Mouse (Mus musculus) heart, embryonic 16.5 days (tissue): ENCODE measurements around the gene Iqschfp. TPM values are rescaled to one million over a fixed set of nuclear protein-coding genes. Genes with fewer than 3 reads are reported as not detected.

Experiments
- ATAC-seq: fragments of 200-750 bp; cut with Nextera tagmentation; replicated peaks from 2 replicates; pipeline ENCODE4 v1.8.0; 2017; ENCODE audit warnings: moderate number of reproducible peaks; ENCODE audit not compliant: insufficient read depth, low FRiP score; ENCODE audit errors: extremely low read depth
- H3K27ac ChIP-seq: fragments of 300-500 bp; sonication (generic); 2 replicates; pipeline ENCODE4 v1.5.1; 2014; ENCODE audit warnings: mild to moderate bottlenecking, low read length, control low read depth, moderate library complexity
- H3K27me3 ChIP-seq: fragments of 300-500 bp; sonication (generic); 2 replicates; pipeline ENCODE4 v1.6.1; 2014; ENCODE audit warnings: low read length, mixed read lengths; ENCODE audit not compliant: control insufficient read depth, insufficient read depth
- H3K36me3 ChIP-seq: fragments of 300-500 bp; sonication (generic); 2 replicates; pipeline ENCODE4 v1.6.1; 2014; ENCODE audit not compliant: control insufficient read depth, insufficient read depth
- H3K4me1 ChIP-seq: fragments of 300-500 bp; sonication (generic); 2 replicates; pipeline ENCODE4 v1.6.1; 2014; ENCODE audit warnings: low read length, mixed read lengths; ENCODE audit not compliant: control insufficient read depth, insufficient read depth
- H3K4me2 ChIP-seq: fragments of 300-500 bp; sonication (generic); 2 replicates; pipeline ENCODE4 v1.6.1; 2014; ENCODE audit warnings: low read depth, mild to moderate bottlenecking, control low read depth, low read length
- H3K4me3 ChIP-seq: fragments of 300-500 bp; sonication (generic); 2 replicates; pipeline ENCODE4 v1.5.1; 2014; ENCODE audit warnings: mild to moderate bottlenecking, control low read depth, low read length
- H3K9ac ChIP-seq: fragments of 300-500 bp; sonication (generic); 2 replicates; pipeline ENCODE4 v1.6.1; 2014; ENCODE audit warnings: low read length, control low read depth
- H3K9me3 ChIP-seq: fragments of 300-500 bp; sonication (generic); replicated peaks from 2 replicates; pipeline ENCODE4 v1.6.1; 2016; ENCODE audit warnings: low read length; ENCODE audit not compliant: control insufficient read depth
- WGBS: fragments of 180-500 bp; shearing (Covaris S2); extraction: QIAGEN DNeasy Blood & Tissue Kit; methylation state at CpG from one replicate; pipeline ENCODE4 v1.1.7; 2014; 5-methylcytosine and 5-hydroxymethylcytosine counted together
- polyA plus RNA-seq: library from polyadenylated mRNA; unstranded; fragments of >200 nt; fragmentation: Nextera tagmentation; extraction: Ambion mirVana; gene quantifications from 2 replicates; pipeline ENCODE4 v1.2.1, GENCODE M21; 2015

The Iqschfp gene
- polyA plus RNA-seq, result not detected in 2 replicates

DNA sequence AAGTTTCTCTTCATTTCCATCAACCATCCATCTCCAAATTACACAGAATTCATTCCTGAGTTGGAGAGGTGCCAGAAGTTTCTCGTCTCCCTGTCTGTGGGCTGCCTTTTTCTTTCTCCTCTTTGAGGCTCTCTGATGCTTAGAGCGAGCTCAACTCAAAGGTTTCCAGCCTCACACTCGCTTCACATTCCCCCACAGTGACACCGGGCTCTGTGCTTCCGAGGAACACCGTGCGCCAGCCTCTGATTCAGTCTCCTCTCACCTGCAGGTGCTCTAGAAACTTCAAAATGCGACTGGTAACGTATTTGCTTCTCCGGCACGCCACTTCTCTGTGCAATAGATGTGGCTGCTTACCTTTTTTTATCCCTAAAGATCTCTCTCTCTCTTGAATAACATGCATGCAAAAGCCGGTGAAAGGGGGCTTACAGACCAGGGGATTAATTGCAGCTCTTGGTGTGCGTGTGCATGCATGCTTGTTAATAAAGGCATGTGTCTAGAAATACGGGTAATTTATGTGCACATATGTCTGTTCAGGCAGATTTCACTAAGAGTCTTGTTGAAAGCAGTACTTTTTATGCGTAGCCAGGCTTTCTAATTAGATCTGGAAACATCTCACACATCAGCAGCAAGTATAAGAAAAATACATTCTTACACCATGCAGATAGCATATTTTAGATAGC, at the start of gene Iqschfp, which contains the start of gene Iqcj:
Gene Iqschfp, plus strand, starts transcription at position 207 of the 680 bp plus-strand sequence.
Gene Iqcj, plus strand, starts transcription at position 195 of the 680 bp plus-strand sequence.
- no peaks in the 10 kb centered on the region for H3K36me3 ChIP-seq
- no peak within 1 kb of the TSS for H3K27ac ChIP-seq
- no peaks in the 10 kb centered on the region for H3K9me3 ChIP-seq
- no peak within 1 kb of the TSS for H3K9ac ChIP-seq
- no peak within 1 kb of the TSS for H3K4me2 ChIP-seq
- H3K4me1 ChIP-seq, result no peaks in the 10 kb centered on the region
- WGBS, result 74% methylated on average over 15 of the region's 15 CpGs
- no peaks in the 10 kb centered on the region for H3K27me3 ChIP-seq
- H3K4me3 ChIP-seq, result no peak within 1 kb of the TSS
- no peak for ATAC-seq

DNA sequence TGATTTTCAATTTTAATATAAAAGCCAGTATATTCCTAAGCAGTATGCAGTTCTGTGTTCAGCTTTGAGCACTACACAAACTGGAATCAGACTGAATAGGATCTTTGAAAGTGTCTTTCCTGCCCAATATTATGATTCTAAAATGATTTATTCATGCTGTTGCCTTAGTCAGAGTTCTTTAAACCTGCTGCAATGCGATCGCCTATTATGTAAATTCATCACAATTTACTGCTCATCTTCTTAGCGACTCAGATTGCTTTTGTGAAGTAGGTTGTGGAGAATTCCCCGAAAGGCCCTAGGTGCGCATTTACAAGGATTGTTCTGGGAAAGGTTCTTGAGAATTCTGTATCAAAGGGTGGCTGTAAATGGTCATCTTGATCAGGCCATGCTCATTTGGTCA, 39.6 kb upstream of the Iqschfp start:
- H3K9ac ChIP-seq, result no peak overlapping the region
- no peak overlapping the region for H3K4me2 ChIP-seq
- no peaks in the 10 kb centered on the region for H3K27me3 ChIP-seq
- H3K9me3 ChIP-seq, result no peaks in the 10 kb centered on the region
- H3K27ac ChIP-seq, result no peak overlapping the region
- H3K4me1 ChIP-seq, result no peaks in the 10 kb centered on the region
- H3K36me3 ChIP-seq, result no peaks in the 10 kb centered on the region
- no peak for ATAC-seq
- 82% methylated on average over 5 of the region's 5 CpGs for WGBS
- no peak overlapping the region for H3K4me3 ChIP-seq

DNA sequence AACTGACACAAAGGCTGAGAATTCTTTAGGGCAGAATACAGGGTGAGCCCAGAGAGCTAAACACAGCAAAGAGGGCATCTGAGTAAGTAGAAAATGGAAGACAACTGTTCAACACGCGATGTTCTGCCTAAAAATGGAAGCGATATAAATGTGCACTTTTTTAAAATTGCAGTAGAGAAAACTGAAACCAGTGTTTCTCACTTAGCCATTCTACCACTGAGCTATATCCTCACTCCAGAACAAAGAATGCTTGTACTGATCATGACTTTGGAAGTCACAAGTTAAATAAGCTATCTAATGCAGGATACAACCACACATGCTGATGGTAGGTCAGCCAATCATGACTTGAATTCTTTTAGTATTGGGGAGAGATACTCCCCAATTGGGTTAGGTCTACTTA, 30.5 kb upstream of the Iqschfp start:
- ATAC-seq, result no peak
- Histone ChIP-seq H3K4me3 (no peak overlapping the region), H3K4me1 (no peaks in the 10 kb centered on the region), H3K36me3 (no peaks in the 10 kb centered on the region), H3K4me2 (no peak overlapping the region), H3K9me3 (no peaks in the 10 kb centered on the region), H3K27me3 (no peaks in the 10 kb centered on the region), H3K9ac (no peak overlapping the region), H3K27ac (no peak overlapping the region)
- 76% methylated on average over 3 of the region's 3 CpGs for WGBS

DNA sequence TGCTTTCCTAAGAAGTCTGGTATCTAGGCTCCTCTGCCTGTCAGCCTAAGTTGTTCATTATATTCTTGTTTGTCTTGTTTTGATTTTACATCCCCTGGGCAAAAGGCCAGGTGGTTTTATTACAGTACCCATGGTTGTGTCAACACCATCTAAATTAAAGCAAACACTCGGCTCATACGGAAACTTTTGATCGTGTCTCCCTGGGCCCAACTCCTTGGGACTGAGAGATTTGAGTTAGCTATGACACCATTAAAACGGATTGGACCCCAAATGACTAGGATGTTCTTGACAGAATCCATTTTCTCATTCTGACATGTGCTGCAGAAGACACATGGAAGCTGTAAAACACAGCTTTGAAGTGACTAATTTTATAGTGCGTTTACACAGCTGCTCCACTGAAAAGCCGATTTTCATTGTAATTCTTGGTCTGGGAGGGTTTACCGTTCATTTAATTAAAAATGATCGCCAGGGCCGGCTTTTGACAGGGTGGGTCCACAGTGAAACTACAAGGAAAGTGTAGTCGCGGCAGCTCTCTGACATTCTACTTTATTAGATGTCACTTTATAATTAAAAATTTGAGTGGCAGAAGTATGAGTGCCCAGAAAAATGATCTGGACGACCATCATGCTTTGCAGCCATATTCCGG, 24.5 kb upstream of the Iqschfp start:
- Histone ChIP-seq H3K27me3 (no peaks in the 10 kb centered on the region), H3K4me2 (no peak overlapping the region), H3K36me3 (no peaks in the 10 kb centered on the region), H3K4me3 (no peak overlapping the region), H3K9me3 (no peaks in the 10 kb centered on the region), H3K4me1 (no peaks in the 10 kb centered on the region), H3K27ac (no peak overlapping the region), H3K9ac (no peak overlapping the region)
- 74% methylated on average over 13 of the region's 13 CpGs for WGBS
- ATAC-seq, result no peak

DNA sequence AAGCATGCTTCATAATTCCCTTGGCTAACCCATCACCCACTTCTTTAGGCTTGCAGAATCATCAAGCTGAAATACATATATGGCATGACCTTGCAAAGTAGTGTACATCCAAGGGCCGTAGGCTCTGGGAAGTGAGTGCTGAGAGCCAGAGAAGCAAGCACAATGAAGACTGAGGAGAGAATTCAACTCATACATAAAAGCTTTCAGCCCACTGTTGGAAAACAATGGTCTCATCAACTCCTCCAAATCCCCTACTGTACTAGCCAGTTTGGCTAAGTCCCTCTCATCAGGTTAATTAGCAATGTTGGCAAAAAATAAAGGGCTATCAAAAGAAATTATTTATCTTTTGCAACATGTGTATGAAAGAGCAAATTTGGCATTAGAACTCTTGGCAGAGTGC, 22.6 kb upstream of the Iqschfp start:
- no peak overlapping the region for H3K9ac ChIP-seq
- ATAC-seq, result no peak
- H3K4me2 ChIP-seq, result no peak overlapping the region
- no peak overlapping the region for H3K4me3 ChIP-seq
- H3K36me3 ChIP-seq, result no peaks in the 10 kb centered on the region
- no peaks in the 10 kb centered on the region for H3K9me3 ChIP-seq
- H3K27me3 ChIP-seq, result no peaks in the 10 kb centered on the region
- WGBS, result 79% methylated on average over 1 of the region's 1 CpGs
- H3K4me1 ChIP-seq, result no peaks in the 10 kb centered on the region
- H3K27ac ChIP-seq, result no peak overlapping the region

DNA sequence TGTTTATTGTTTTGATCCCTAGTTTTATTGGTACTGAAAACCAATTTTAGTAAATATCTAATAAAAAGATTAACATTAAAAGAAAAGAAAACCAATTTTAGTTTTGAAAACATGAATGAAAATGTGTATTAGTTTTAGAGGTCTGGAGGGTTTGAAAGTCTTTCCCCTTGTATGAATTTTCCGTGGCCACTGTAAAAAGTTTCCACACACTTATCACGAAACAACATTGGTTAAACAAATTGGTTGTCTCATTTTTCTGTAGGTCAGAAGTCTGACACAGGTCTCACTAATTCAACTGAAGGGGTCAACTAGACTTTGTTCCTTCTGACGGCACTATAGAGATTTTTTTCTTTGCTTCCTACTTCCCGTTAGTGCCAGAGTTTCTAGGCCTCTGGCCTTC, 14.8 kb upstream of the Iqschfp start:
- no peak overlapping the region for H3K4me2 ChIP-seq
- no peak overlapping the region for H3K4me3 ChIP-seq
- H3K36me3 ChIP-seq, result no peaks in the 10 kb centered on the region
- no peak overlapping the region for H3K27ac ChIP-seq
- no peaks in the 10 kb centered on the region for H3K27me3 ChIP-seq
- H3K4me1 ChIP-seq, result no peaks in the 10 kb centered on the region
- no peaks in the 10 kb centered on the region for H3K9me3 ChIP-seq
- no peak for ATAC-seq
- 67% methylated on average over 4 of the region's 4 CpGs for WGBS
- H3K9ac ChIP-seq, result no peak overlapping the region

DNA sequence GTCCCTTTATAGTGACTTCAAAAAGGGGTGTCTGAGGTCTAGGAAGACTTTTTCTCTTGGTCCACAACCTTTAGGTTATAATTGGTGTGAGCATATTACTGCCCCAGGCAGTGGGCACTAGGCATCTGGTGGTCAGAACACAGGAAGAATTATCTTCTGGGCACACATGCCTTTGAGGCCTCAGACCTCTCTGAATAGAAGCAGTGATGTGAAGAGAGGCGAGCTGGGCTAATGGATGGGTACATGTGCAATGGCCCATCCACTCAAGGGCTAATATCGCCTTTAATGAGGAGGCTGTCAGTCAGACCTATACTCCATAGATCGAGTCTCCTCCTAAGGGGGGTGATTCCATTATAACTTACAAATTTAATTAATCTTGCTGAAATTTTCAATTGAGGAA, 7.7 kb upstream of the Iqschfp start:
- H3K27me3 ChIP-seq, result no peaks in the 10 kb centered on the region
- WGBS, result 77% methylated on average over 3 of the region's 3 CpGs
- H3K4me1 ChIP-seq, result no peaks in the 10 kb centered on the region
- no peaks in the 10 kb centered on the region for H3K36me3 ChIP-seq
- no peak overlapping the region for H3K4me3 ChIP-seq
- H3K9me3 ChIP-seq, result no peaks in the 10 kb centered on the region
- H3K4me2 ChIP-seq, result no peak overlapping the region
- no peak for ATAC-seq
- no peak overlapping the region for H3K9ac ChIP-seq
- no peak overlapping the region for H3K27ac ChIP-seq

DNA sequence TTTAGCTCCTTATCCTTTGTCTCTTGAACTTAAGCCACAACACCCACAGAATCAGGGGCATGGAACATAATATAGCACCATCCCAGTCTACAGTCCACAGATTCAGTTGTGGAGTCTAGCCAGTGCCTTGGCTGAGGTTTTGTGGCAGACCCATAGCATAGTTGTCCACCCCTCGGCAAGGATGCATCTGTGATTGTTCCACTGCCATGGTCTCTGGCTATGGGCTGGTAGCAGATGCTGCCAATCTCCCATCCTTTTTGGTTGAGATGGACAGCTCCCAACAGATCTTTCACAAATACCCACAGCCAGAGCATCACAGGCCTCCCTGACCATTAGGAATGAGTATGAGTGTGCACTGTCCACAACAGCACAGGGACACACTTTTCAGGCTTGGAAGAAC, 5.9 kb upstream of the Iqschfp start:
- no peak overlapping the region for H3K4me2 ChIP-seq
- H3K36me3 ChIP-seq, result no peaks in the 10 kb centered on the region
- H3K4me3 ChIP-seq, result no peak overlapping the region
- no peak overlapping the region for H3K27ac ChIP-seq
- WGBS, result 71% methylated on average over 1 of the region's 1 CpGs
- H3K27me3 ChIP-seq, result no peaks in the 10 kb centered on the region
- H3K4me1 ChIP-seq, result no peaks in the 10 kb centered on the region
- no peak for ATAC-seq
- H3K9me3 ChIP-seq, result no peaks in the 10 kb centered on the region
- H3K9ac ChIP-seq, result no peak overlapping the region

DNA sequence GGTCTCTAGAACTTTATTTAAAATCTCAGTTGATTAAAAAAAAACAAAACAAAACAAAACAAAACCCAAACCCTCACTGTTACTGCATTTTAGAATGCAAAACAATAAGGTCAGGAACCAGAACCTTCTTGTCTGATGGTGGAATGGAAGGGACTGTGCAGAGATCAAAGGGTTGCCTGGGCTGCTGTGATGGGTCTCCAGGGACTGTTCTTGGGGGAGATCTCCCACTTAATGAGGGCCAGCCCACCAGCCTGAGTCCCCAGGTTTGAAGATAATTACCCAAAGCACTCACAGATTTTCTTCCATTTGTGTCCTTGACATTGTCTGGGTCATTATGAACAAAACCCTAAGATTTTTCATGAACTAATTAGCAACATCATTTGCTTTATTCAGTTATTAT, 4.8 kb upstream of the Iqschfp start:
- Histone ChIP-seq H3K36me3 (no peaks in the 10 kb centered on the region), H3K4me1 (no peaks in the 10 kb centered on the region), H3K27me3 (no peaks in the 10 kb centered on the region), H3K4me2 (no peak overlapping the region), H3K27ac (no peak overlapping the region), H3K9me3 (no peaks in the 10 kb centered on the region), H3K9ac (no peak overlapping the region), H3K4me3 (no peak overlapping the region)
- ATAC-seq, result no peak
